Mouse (Mus musculus): ENCODE measurements around the gene Zfp54. TPM values are rescaled to one million over a fixed set of nuclear protein-coding genes. Genes with fewer than 3 reads are reported as not detected.

The Zfp54 gene
- polyA plus RNA-seq, 1 experiment, result 0.80 TPM

Other genes starting within 250 kb of the Zfp54 start
- gene Vmn1r234, start 197.1 kb upstream of the Zfp54 start, polyA plus RNA-seq (2012; rRNA removed), result not detected in 2 replicates
- gene Vmn1r235, start 166.8 kb upstream of the Zfp54 start, polyA plus RNA-seq (2012; rRNA removed), result not detected in 2 replicates
- not detected in 2 replicates for gene Vmn1r236, start 140.3 kb upstream of the Zfp54 start, polyA plus RNA-seq (2012; rRNA removed)
- gene Vmn1r237, start 111.4 kb upstream of the Zfp54 start, polyA plus RNA-seq (2012; rRNA removed), result not detected in 2 replicates
- gene Zfp677, start 39.5 kb upstream of the Zfp54 start, polyA plus RNA-seq (2012; rRNA removed), result 0.24 and 0.42 TPM in 2 replicates
- gene Zfp51, start 27.1 kb downstream of the Zfp54 start, polyA plus RNA-seq (2012; rRNA removed), result 0.64 and 1.1 TPM in 2 replicates
- 1.0 and 1.2 TPM in 2 replicates for gene Zfp53, start 65.8 kb downstream of the Zfp54 start, polyA plus RNA-seq (2012; rRNA removed)
- 0.39 and 0.81 TPM in 2 replicates for gene Zfp52, start 112.3 kb downstream of the Zfp54 start, polyA plus RNA-seq (2012; rRNA removed)
- gene Zfp948, start 143.8 kb downstream of the Zfp54 start, polyA plus RNA-seq (2012; rRNA removed), result 0.94 and 1.5 TPM in 2 replicates
- 0.34 and 0.61 TPM in 2 replicates for gene Zfp983, start 227.4 kb downstream of the Zfp54 start, polyA plus RNA-seq (2012; rRNA removed)

All from kidney, adult 2 months (tissue).